Mouse (Mus musculus): ENCODE results near the gene Itsn1.

The Itsn1 gene

GRCm38 (mm10) chr16:91770662-91771061 is 41.6 kb downstream of the Itsn1 start:
- no peak for DNase-seq

- DNase-seq: no peak
Measured at GRCm38 (mm10) chr16:91771334-91771733, 42.3 kb downstream of the Itsn1 start.

GRCm38 (mm10) chr16:91772586-91772985 is 43.5 kb downstream of the Itsn1 start:
- DNase-seq: no peak

- no peak for DNase-seq
Measured at GRCm38 (mm10) chr16:91779576-91779975, 50.5 kb downstream of the Itsn1 start.

GRCm38 (mm10) chr16:91780151-91780550 is 51.1 kb downstream of the Itsn1 start:
- DNase-seq: no peak

GRCm38 (mm10) chr16:91780826-91781225 is 51.7 kb downstream of the Itsn1 start:
- DNase-seq: no peak

- DNase-seq: peak; percentile 77 to 85
Measured at GRCm38 (mm10) chr16:91783191-91783590, 54.1 kb downstream of the Itsn1 start.

GRCm38 (mm10) chr16:91784298-91784697 is 55.2 kb downstream of the Itsn1 start:
- DNase-seq: no peak

- peak; percentile 74 to 78 for DNase-seq
Measured at GRCm38 (mm10) chr16:91786425-91786824, 57.3 kb downstream of the Itsn1 start.

- no peak for DNase-seq
Measured at GRCm38 (mm10) chr16:91789728-91790127, 60.6 kb downstream of the Itsn1 start.

GRCm38 (mm10) chr16:91792477-91793196 is 63.6 kb downstream of the Itsn1 start:
- DNase-seq: no peak

- no peak for DNase-seq
Measured at GRCm38 (mm10) chr16:91793507-91794278, 64.6 kb downstream of the Itsn1 start.

GRCm38 (mm10) chr16:91794306-91794705 is 65.2 kb downstream of the Itsn1 start:
- no peak for DNase-seq

GRCm38 (mm10) chr16:91795044-91795443 is 66.0 kb downstream of the Itsn1 start:
- DNase-seq: no peak

GRCm38 (mm10) chr16:91795606-91796005 is 66.5 kb downstream of the Itsn1 start:
- DNase-seq: no peak

GRCm38 (mm10) chr16:91801426-91801825 is 72.3 kb downstream of the Itsn1 start:
- no peak for DNase-seq

- no peak for DNase-seq
Measured at GRCm38 (mm10) chr16:91802461-91803062, 73.5 kb downstream of the Itsn1 start.

GRCm38 (mm10) chr16:91804418-91804817 is 75.3 kb downstream of the Itsn1 start:
- DNase-seq: no peak

GRCm38 (mm10) chr16:91804831-91805230 is 75.8 kb downstream of the Itsn1 start:
- peak; percentile 38 to 41 for DNase-seq

- no peak for DNase-seq
Measured at GRCm38 (mm10) chr16:91810235-91810634, 81.2 kb downstream of the Itsn1 start.

GRCm38 (mm10) chr16:91811339-91811738 is 82.3 kb downstream of the Itsn1 start:
- no peak for DNase-seq

- DNase-seq: no peak
Measured at GRCm38 (mm10) chr16:91811876-91812275, 82.8 kb downstream of the Itsn1 start.

- DNase-seq: no peak
Measured at GRCm38 (mm10) chr16:91813543-91813942, 84.5 kb downstream of the Itsn1 start.

GRCm38 (mm10) chr16:91815067-91815466 is 86.0 kb downstream of the Itsn1 start:
- DNase-seq: no peak
